Comparison of ENCODE assay signal across 8 mouse cellular contexts in genomic region chr14:21682681-21683129, GRCm38 (mm10). TPM values are rescaled to one million over a fixed set of nuclear protein-coding genes. Genes with fewer than 3 reads are reported as not detected.
DNase-seq lines count a peak whose midpoint lies in the region; ATAC-seq and TF ChIP-seq lines count a peak whose summit lies in the region.

No protein-coding gene starts in this region.

- TF ChIP-seq CTCF in MEL (IDR thresholded peaks at IDR 0.05 in 2 of 3, conservative IDR thresholded peaks at IDR 0.05 in 1 of 3; ENCODE audit: control insufficient read depth in 1 of 3, insufficient read depth in 1 of 3, low read depth in 2 of 3, low read length in 3 of 3, poor library complexity in 1 of 3, severe bottlenecking in 1 of 3) = no peak

- H3K9me3 ChIP-seq in MEL (replicated peaks; ENCODE audit: insufficient read depth, low read length) = no peaks in the 10 kb centered on the region
- H3K9me3 ChIP-seq in embryonic facial prominence, embryonic 15.5 days (replicated peaks) = no peaks in the 10 kb centered on the region
- no peaks in the 10 kb centered on the region for H3K9me3 ChIP-seq in liver, embryonic 15.5 days (replicated peaks)
- H3K9me3 ChIP-seq in neural tube, embryonic 11.5 days (ENCODE audit: control insufficient read depth, low read length) = no peaks in the 10 kb centered on the region

- TF ChIP-seq POLR2A in MEL (IDR thresholded peaks at IDR 0.05; ENCODE audit: control insufficient read depth in 1 of 2, insufficient read depth in 1 of 2, low read depth in 1 of 2, low read length in 2 of 2, poor library complexity in 1 of 2) = no peak

- H3K79me2 ChIP-seq in MEL (ENCODE audit: control insufficient read depth, insufficient read depth, low read length, poor library complexity) = no peaks in the 10 kb centered on the region

- no peak for ATAC-seq in embryonic facial prominence, embryonic 15.5 days (ENCODE audit: insufficient number of reproducible peaks, low FRiP score, low TSS enrichment, low read depth)
- ATAC-seq in liver, embryonic 15.5 days (ENCODE audit: insufficient read depth) = peak; percentile 68; the same call in 1 of the 2 replicates
- ATAC-seq in neural tube, embryonic 11.5 days (ENCODE audit: insufficient read depth, low FRiP score, low TSS enrichment) = peak; percentile 81

- peak; percentile 87 for DNase-seq in A20 (ENCODE audit: low read depth, low spot score)
- peak; percentile 84 for DNase-seq in MEL (ENCODE audit: low read depth, low spot score)
- DNase-seq in induced T-regulatory cell, adult 2 months (ENCODE audit: low read depth) = peak; percentile 80
- peak; percentile 84 for DNase-seq in neural tube, embryonic 11.5 days (ENCODE audit: low spot score)
- DNase-seq in urinary bladder, postnatal 36 days (ENCODE audit: low spot score in 2 of 2) = peak; percentile 8 to 61
- no peak for DNase-seq in right cerebral cortex, adult 2 months (ENCODE audit: low spot score in 2 of 2)

- peaks cover 0 to 8% of the 10 kb centered on the region in 2 experiments; a peak in 2 of 4 replicates for H3K4me1 ChIP-seq in MEL (ENCODE audit: control insufficient read depth in 1 of 2, insufficient read depth in 2 of 2, low read length in 2 of 2)
- peaks cover 56% of the 10 kb centered on the region for H3K4me1 ChIP-seq in embryonic facial prominence, embryonic 15.5 days
- peaks cover 20% of the 10 kb centered on the region for H3K4me1 ChIP-seq in liver, embryonic 15.5 days (replicated peaks)
- H3K4me1 ChIP-seq in neural tube, embryonic 11.5 days (ENCODE audit: control insufficient read depth, insufficient read depth, low read length) = peaks cover 9% of the 10 kb centered on the region

- peaks cover 0 to 5% of the 10 kb centered on the region in 2 experiments; a peak in 2 of 4 replicates for H3K36me3 ChIP-seq in MEL (ENCODE audit: control insufficient read depth in 1 of 2, insufficient read depth in 2 of 2, low read length in 2 of 2)
- no peaks in the 10 kb centered on the region for H3K36me3 ChIP-seq in embryonic facial prominence, embryonic 15.5 days
- H3K36me3 ChIP-seq in liver, embryonic 15.5 days (replicated peaks) = no peaks in the 10 kb centered on the region
- no peaks in the 10 kb centered on the region for H3K36me3 ChIP-seq in neural tube, embryonic 11.5 days (ENCODE audit: control insufficient read depth, insufficient read depth, low read length)

- peak overlapping the region; percentile 39 to 53 for H3K4me3 ChIP-seq in MEL (ENCODE audit: control insufficient read depth in 1 of 2, insufficient read depth in 1 of 2, low read depth in 2 of 2, low read length in 2 of 2)
- H3K4me3 ChIP-seq in embryonic facial prominence, embryonic 15.5 days (replicated peaks) = 0 out of 2 replicates have a peak overlapping the region, but pooled peaks have one; percentile 13
- no peak overlapping the region for H3K4me3 ChIP-seq in liver, embryonic 15.5 days (replicated peaks)
- H3K4me3 ChIP-seq in neural tube, embryonic 11.5 days (ENCODE audit: low read depth, low read length) = peak overlapping the region; percentile 18

- H3K27me3 ChIP-seq in MEL (ENCODE audit: control insufficient read depth in 1 of 2, insufficient read depth in 2 of 2, low read length in 2 of 2) = no peaks in the 10 kb centered on the region; a peak in 1 of 4 replicates
- no peaks in the 10 kb centered on the region for H3K27me3 ChIP-seq in embryonic facial prominence, embryonic 15.5 days
- peaks cover 38% of the 10 kb centered on the region for H3K27me3 ChIP-seq in liver, embryonic 15.5 days
- no peaks in the 10 kb centered on the region for H3K27me3 ChIP-seq in neural tube, embryonic 11.5 days (ENCODE audit: control insufficient read depth, insufficient read depth, low read length)

- TF ChIP-seq RAD21 in MEL (IDR thresholded peaks at IDR 0.05; ENCODE audit: low read depth, low read length) = no peak

- 3% methylated on average over 9 of the region's 9 CpGs for WGBS in embryonic facial prominence, embryonic 15.5 days
- whole genome bisulfite sequencing in liver, embryonic 15.5 days (ENCODE audit: insufficient replicate concordance) = 2% methylated on average over 9 of the region's 9 CpGs
- WGBS in neural tube, embryonic 11.5 days = 0% methylated on average over 9 of the region's 9 CpGs

- no peak for TF ChIP-seq EP300 in MEL (IDR thresholded peaks at IDR 0.05; ENCODE audit: low read depth in 1 of 2, low read length in 2 of 2)

- H3K27ac ChIP-seq in MEL (ENCODE audit: control insufficient read depth, low read depth, low read length) = no peak overlapping the region
- peak overlapping the region; percentile 22; the same call in 1 of the 2 replicates for H3K27ac ChIP-seq in embryonic facial prominence, embryonic 15.5 days (replicated peaks)
- H3K27ac ChIP-seq in liver, embryonic 15.5 days (replicated peaks) = no peak overlapping the region
- H3K27ac ChIP-seq in neural tube, embryonic 11.5 days (ENCODE audit: low read depth, low read length) = peak overlapping the region; percentile 78

- H3K4me2 ChIP-seq in embryonic facial prominence, embryonic 15.5 days (replicated peaks) = peak overlapping the region; percentile 35
- peak overlapping the region; percentile 51 for H3K4me2 ChIP-seq in liver, embryonic 15.5 days
- H3K4me2 ChIP-seq in neural tube, embryonic 11.5 days (ENCODE audit: low read depth) = peak overlapping the region; percentile 39

- H3K9ac ChIP-seq in MEL (ENCODE audit: control insufficient read depth, low read depth, low read length, poor library complexity, severe bottlenecking) = peak overlapping the region; percentile 34; the same call in 1 of the 2 replicates
- H3K9ac ChIP-seq in embryonic facial prominence, embryonic 15.5 days = no peak overlapping the region
- no peak overlapping the region for H3K9ac ChIP-seq in liver, embryonic 15.5 days
- peak overlapping the region; percentile 22; the same call in 1 of the 2 replicates for H3K9ac ChIP-seq in neural tube, embryonic 11.5 days (ENCODE audit: low read length)

TF ChIP-seq in MEL, 35 proteins besides CTCF, POLR2A, EP300 and RAD21:
- no peak for TF ChIP-seq GABPA (IDR thresholded peaks at IDR 0.05; ENCODE audit: low read depth, low read length)

RNA-seq across cellular contexts. Expression of gene Dupd1, which starts 31.7 kb away (rescaled TPM):
- total RNA-seq in MEL (2012; rRNA removed) = not detected in 2 replicates
- not detected for polyA plus RNA-seq in MEL (2012; ENCODE audit: insufficient read depth in 1 of 2, insufficient read length in 2 of 2, low read depth in 1 of 2, low replicate concordance in 2 of 2, missing spikeins in 1 of 2)
- polyA plus RNA-seq in embryonic facial prominence, embryonic 15.5 days (2015; fragmentation: Nextera tagmentation; extraction: Ambion mirVana) = 0.34 TPM in 1 of 2 replicates, not detected in the other
- polyA plus RNA-seq in liver, embryonic 15.5 days (2015; fragmentation: Nextera tagmentation; extraction: Ambion mirVana) = 0.10 TPM in 1 of 2 replicates, not detected in the other
- 0.34 TPM in 1 of 2 replicates, not detected in the other for polyA plus RNA-seq in neural tube, embryonic 11.5 days (2014; fragmentation: Nextera tagmentation; extraction: Ambion mirVana)

Comparison
In these comparisons a context has a peak if more than half of its experiments do, and no peak if none do; other contexts are left out.
1. DNase-seq: peak in A20 (single experiment), MEL (single experiment), induced T-regulatory cell, adult 2 months (single experiment), neural tube, embryonic 11.5 days (single experiment) and urinary bladder, postnatal 36 days (2 of 2); none in right cerebral cortex, adult 2 months (0 of 2).
2. H3K27ac ChIP-seq: peak in embryonic facial prominence, embryonic 15.5 days (single experiment) and neural tube, embryonic 11.5 days (single experiment); none in MEL (single experiment) and liver, embryonic 15.5 days (single experiment).
3. H3K9ac ChIP-seq: peak in MEL (single experiment) and neural tube, embryonic 11.5 days (single experiment); none in embryonic facial prominence, embryonic 15.5 days (single experiment) and liver, embryonic 15.5 days (single experiment).
4. Peak in every context shown above with its lines, with median percentiles within 50 percentile points of each other: H3K4me2 ChIP-seq.